Mouse (Mus musculus): Measurements from ENCODE around the gene Gm10401. TPM values are rescaled to one million over a fixed set of nuclear protein-coding genes. Genes with fewer than 3 reads are reported as not detected.

Gene Gm10401
- total and polyA plus RNA-seq, 2 experiments from 2014 or later, result 44.1 TPM; not detected in 1

DNA sequence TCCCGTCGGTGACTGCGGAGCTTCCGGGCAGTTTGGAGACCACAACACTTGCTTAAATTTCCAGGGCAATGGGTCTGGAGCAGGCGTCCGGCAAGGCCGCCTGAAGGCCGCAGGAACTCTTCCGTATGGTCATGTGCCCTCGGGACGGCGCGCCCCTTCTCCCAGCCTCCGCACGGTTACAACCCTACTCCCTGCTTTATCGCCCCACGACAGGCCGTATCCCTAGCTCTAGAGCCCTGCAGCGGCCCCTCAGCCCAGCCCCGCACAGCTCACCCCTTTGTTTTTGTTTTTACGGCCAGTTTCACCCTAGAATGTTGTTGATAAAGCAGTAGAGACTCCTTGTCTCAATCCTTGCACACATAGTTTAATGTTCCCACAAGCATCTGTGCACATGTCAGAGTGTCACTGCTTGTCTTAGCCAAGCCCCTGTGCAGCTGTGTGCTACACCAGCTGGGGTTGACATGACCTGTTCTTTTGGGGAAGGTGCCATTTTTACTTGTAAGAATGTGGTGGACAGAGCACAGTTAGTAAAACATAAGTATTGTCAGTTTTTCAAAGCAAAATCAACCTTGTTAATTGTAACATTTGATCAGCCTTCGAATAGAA is 44.2 kb downstream of the Gm10401 start:
- Histone ChIP-seq H3K4me1 (ENCODE audit: insufficient read depth, low read length) (no peaks in the 10 kb centered on the region), H3K9ac (replicated peaks; ENCODE audit: low read length, poor library complexity, severe bottlenecking) (no peak overlapping the region), H3K9me3 (ENCODE audit: low read length) (no peaks in the 10 kb centered on the region), H3K27me3 (ENCODE audit: insufficient read depth, low read length) (no peaks in the 10 kb centered on the region), H3K36me3 (ENCODE audit: insufficient read depth, low read length) (no peaks in the 10 kb centered on the region), H3K4me2 (ENCODE audit: low read depth, low read length, poor library complexity, severe bottlenecking) (no peak overlapping the region), H3K27ac (ENCODE audit: low read depth, low read length) (no peak overlapping the region), H3K4me3 (ENCODE audit: low read depth, low read length) (no peak overlapping the region)
- 93% methylated on average over 22 of the region's 22 CpGs for WGBS
- TF ChIP-seq CTCF (IDR thresholded peaks at IDR 0.05), result no peak
- ATAC-seq (ENCODE audit: low FRiP score) (no peak), DNase-seq (ENCODE audit: low spot score) (no peak)

DNA sequence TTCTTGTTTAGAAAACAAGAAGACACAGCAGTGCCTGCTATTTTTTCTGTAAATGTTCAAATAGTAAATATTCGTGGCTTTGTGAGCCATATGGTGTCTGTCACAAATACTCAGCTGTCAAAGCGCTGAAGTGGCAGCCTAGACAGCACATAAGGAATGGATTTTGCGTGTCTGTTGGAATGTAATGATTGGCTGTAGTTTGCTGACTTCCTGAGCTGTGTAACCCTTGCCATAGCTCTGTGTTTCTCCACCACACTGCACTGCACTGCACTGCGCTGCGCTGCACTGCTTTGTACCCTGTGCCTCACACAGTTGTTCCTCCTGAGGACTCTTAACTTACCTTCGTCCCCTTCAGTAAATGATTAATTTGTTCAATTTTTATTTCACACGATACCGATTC is 45.5 kb downstream of the Gm10401 start:
- no peak for ATAC-seq (ENCODE audit: low FRiP score)
- WGBS, result 79% methylated on average over 8 of the region's 8 CpGs
- DNase-seq (ENCODE audit: low spot score), result no peak
- no peak overlapping the region for H3K9ac ChIP-seq (replicated peaks; ENCODE audit: low read length, poor library complexity, severe bottlenecking)
- no peaks in the 10 kb centered on the region for H3K36me3 ChIP-seq (ENCODE audit: insufficient read depth, low read length)
- no peak overlapping the region for H3K4me3 ChIP-seq (ENCODE audit: low read depth, low read length)
- H3K4me1 ChIP-seq (ENCODE audit: insufficient read depth, low read length), result no peaks in the 10 kb centered on the region
- H3K27me3 ChIP-seq (ENCODE audit: insufficient read depth, low read length), result no peaks in the 10 kb centered on the region
- no peak for TF ChIP-seq CTCF (IDR thresholded peaks at IDR 0.05)
- H3K4me2 ChIP-seq (ENCODE audit: low read depth, low read length, poor library complexity, severe bottlenecking), result no peak overlapping the region
- H3K9me3 ChIP-seq (ENCODE audit: low read length), result no peaks in the 10 kb centered on the region
- no peak overlapping the region for H3K27ac ChIP-seq (ENCODE audit: low read depth, low read length)

DNA sequence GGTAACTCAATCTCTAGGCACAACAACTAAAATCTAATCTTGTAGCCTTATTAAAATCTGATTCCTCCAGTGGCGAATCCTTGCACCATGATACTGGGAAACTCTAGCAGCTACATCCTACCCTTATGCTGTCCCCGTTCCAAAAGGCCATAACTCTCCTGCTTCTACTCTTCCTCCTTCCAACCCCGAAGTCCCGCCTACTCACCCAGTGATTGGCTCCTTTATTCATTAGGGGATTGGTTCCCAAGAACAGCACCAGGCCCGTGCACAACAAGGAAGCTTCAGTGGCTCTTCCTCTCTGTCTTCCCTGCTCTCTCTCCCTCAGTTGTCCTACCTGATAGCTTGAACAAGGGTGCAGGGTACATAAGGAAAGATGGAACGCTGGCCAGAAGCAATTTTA is 47.3 kb downstream of the Gm10401 start:
- ATAC-seq (ENCODE audit: low FRiP score) (no peak), DNase-seq (ENCODE audit: low spot score) (no peak)
- Histone ChIP-seq H3K4me2 (ENCODE audit: low read depth, low read length, poor library complexity, severe bottlenecking) (no peak overlapping the region), H3K36me3 (ENCODE audit: insufficient read depth, low read length) (no peaks in the 10 kb centered on the region), H3K9ac (replicated peaks; ENCODE audit: low read length, poor library complexity, severe bottlenecking) (no peak overlapping the region), H3K4me1 (ENCODE audit: insufficient read depth, low read length) (no peaks in the 10 kb centered on the region), H3K27ac (ENCODE audit: low read depth, low read length) (no peak overlapping the region), H3K9me3 (ENCODE audit: low read length) (no peaks in the 10 kb centered on the region), H3K27me3 (ENCODE audit: insufficient read depth, low read length) (no peaks in the 10 kb centered on the region), H3K4me3 (ENCODE audit: low read depth, low read length) (no peak overlapping the region)
- no peak for TF ChIP-seq CTCF (IDR thresholded peaks at IDR 0.05)
- WGBS, result 88% methylated on average over 6 of the region's 6 CpGs

DNA sequence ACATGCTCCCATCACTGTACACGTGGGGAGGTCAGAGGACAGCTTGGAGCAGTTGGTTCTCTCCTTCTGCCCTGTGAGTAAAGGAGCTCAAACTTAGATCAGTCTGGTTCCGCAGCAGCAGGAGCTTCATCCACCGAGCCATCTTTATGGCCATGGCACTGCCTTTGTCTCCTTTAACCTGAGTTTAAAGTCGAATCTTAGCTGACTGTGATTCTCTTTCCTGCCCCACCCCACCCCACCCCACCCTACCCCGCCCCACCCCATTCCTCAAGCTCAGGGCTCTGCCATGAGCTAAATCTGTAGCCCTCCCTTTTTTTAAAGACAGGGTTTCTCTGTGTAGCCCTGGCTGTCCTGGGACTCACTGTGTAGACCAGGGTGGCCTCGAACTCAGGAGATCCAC is 48.4 kb downstream of the Gm10401 start:
- Histone ChIP-seq H3K4me2 (ENCODE audit: low read depth, low read length, poor library complexity, severe bottlenecking) (no peak overlapping the region), H3K4me3 (ENCODE audit: low read depth, low read length) (no peak overlapping the region), H3K9ac (replicated peaks; ENCODE audit: low read length, poor library complexity, severe bottlenecking) (no peak overlapping the region), H3K4me1 (ENCODE audit: insufficient read depth, low read length) (no peaks in the 10 kb centered on the region), H3K9me3 (ENCODE audit: low read length) (no peaks in the 10 kb centered on the region), H3K36me3 (ENCODE audit: insufficient read depth, low read length) (no peaks in the 10 kb centered on the region), H3K27me3 (ENCODE audit: insufficient read depth, low read length) (no peaks in the 10 kb centered on the region), H3K27ac (ENCODE audit: low read depth, low read length) (no peak overlapping the region)
- 93% methylated on average over 6 of the region's 6 CpGs for WGBS
- ATAC-seq (ENCODE audit: low FRiP score) (no peak), DNase-seq (ENCODE audit: low spot score) (no peak)
- TF ChIP-seq CTCF (IDR thresholded peaks at IDR 0.05), result no peak

Other genes starting within 250 kb of the Gm10401 start
- not detected in 2 replicates for gene 4930519G04Rik, start 244.6 kb downstream of the Gm10401 start, total RNA-seq (2014; rRNA removed)
- gene 4930519G04Rik, start 244.6 kb downstream of the Gm10401 start, polyA plus RNA-seq (2015; fragmentation: Nextera tagmentation; extraction: Ambion mirVana), result not detected in 2 replicates
- 5.8 and 6.7 TPM in 2 replicates for gene Gm9936, start 239.6 kb downstream of the Gm10401 start, total RNA-seq (2014; rRNA removed)
- gene Gm9936, start 239.6 kb downstream of the Gm10401 start, polyA plus RNA-seq (2015; fragmentation: Nextera tagmentation; extraction: Ambion mirVana), result 3.1 and 3.3 TPM in 2 replicates
- 1.8 and 6.3 TPM in 2 replicates for gene Oasl2, start 201.4 kb downstream of the Gm10401 start, total RNA-seq (2014; rRNA removed)
- 3.9 and 5.1 TPM in 2 replicates for gene Oasl2, start 201.4 kb downstream of the Gm10401 start, polyA plus RNA-seq (2015; fragmentation: Nextera tagmentation; extraction: Ambion mirVana)
- 0.24 and 3.8 TPM in 2 replicates for gene Oasl1, start 175.1 kb downstream of the Gm10401 start, total RNA-seq (2014; rRNA removed)
- gene Oasl1, start 175.1 kb downstream of the Gm10401 start, polyA plus RNA-seq (2015; fragmentation: Nextera tagmentation; extraction: Ambion mirVana), result 0.32 and 0.79 TPM in 2 replicates
- gene 2210016L21Rik, start 156.1 kb downstream of the Gm10401 start, total RNA-seq (2014; rRNA removed), result 62.9 and 71.3 TPM in 2 replicates
- 189 and 225 TPM in 2 replicates for gene 2210016L21Rik, start 156.1 kb downstream of the Gm10401 start, polyA plus RNA-seq (2015; fragmentation: Nextera tagmentation; extraction: Ambion mirVana)
- gene Hnf1a, start 127.2 kb downstream of the Gm10401 start, total RNA-seq (2014; rRNA removed), result not detected in 2 replicates
- 0.05 and 0.06 TPM in 2 replicates for gene Hnf1a, start 127.2 kb downstream of the Gm10401 start, polyA plus RNA-seq (2015; fragmentation: Nextera tagmentation; extraction: Ambion mirVana)
- 153 TPM in 2 replicates for gene Sppl3, start 87.2 kb downstream of the Gm10401 start, total RNA-seq (2014; rRNA removed)
- 34.9 and 37.1 TPM in 2 replicates for gene Sppl3, start 87.2 kb downstream of the Gm10401 start, polyA plus RNA-seq (2015; fragmentation: Nextera tagmentation; extraction: Ambion mirVana)
- 16.5 and 17.4 TPM in 2 replicates for gene Acads, start 21.1 kb upstream of the Gm10401 start, total RNA-seq (2014; rRNA removed)
- 13.4 and 14.1 TPM in 2 replicates for gene Acads, start 21.1 kb upstream of the Gm10401 start, polyA plus RNA-seq (2015; fragmentation: Nextera tagmentation; extraction: Ambion mirVana)
- 28.4 and 30.0 TPM in 2 replicates for gene Unc119b, start 36.7 kb upstream of the Gm10401 start, total RNA-seq (2014; rRNA removed)
- 16.9 and 18.4 TPM in 2 replicates for gene Unc119b, start 36.7 kb upstream of the Gm10401 start, polyA plus RNA-seq (2015; fragmentation: Nextera tagmentation; extraction: Ambion mirVana)
- gene Mlec, start 59.9 kb upstream of the Gm10401 start, total RNA-seq (2014; rRNA removed), result 61.7 and 64.6 TPM in 2 replicates
- 11.4 and 16.2 TPM in 2 replicates for gene Mlec, start 59.9 kb upstream of the Gm10401 start, polyA plus RNA-seq (2015; fragmentation: Nextera tagmentation; extraction: Ambion mirVana)
- gene Cabp1, start 96.1 kb upstream of the Gm10401 start, total RNA-seq (2014; rRNA removed), result 15.5 and 29.8 TPM in 2 replicates
- 11.1 and 12.7 TPM in 2 replicates for gene Cabp1, start 96.1 kb upstream of the Gm10401 start, polyA plus RNA-seq (2015; fragmentation: Nextera tagmentation; extraction: Ambion mirVana)
- 33.2 and 41.5 TPM in 2 replicates for gene Pop5, start 137.5 kb upstream of the Gm10401 start, total RNA-seq (2014; rRNA removed)
- gene Pop5, start 137.5 kb upstream of the Gm10401 start, polyA plus RNA-seq (2015; fragmentation: Nextera tagmentation; extraction: Ambion mirVana), result 95.5 and 101 TPM in 2 replicates
- 103 and 118 TPM in 2 replicates for gene Rnf10, start 174.6 kb upstream of the Gm10401 start, total RNA-seq (2014; rRNA removed)
- gene Rnf10, start 174.6 kb upstream of the Gm10401 start, polyA plus RNA-seq (2015; fragmentation: Nextera tagmentation; extraction: Ambion mirVana), result 154 and 158 TPM in 2 replicates
- gene Coq5, start 181.4 kb upstream of the Gm10401 start, total RNA-seq (2014; rRNA removed), result 29.6 and 36.7 TPM in 2 replicates
- 42.8 and 43.5 TPM in 2 replicates for gene Coq5, start 181.4 kb upstream of the Gm10401 start, polyA plus RNA-seq (2015; fragmentation: Nextera tagmentation; extraction: Ambion mirVana)
- gene Dynll1, start 202.7 kb upstream of the Gm10401 start, total RNA-seq (2014; rRNA removed), result 196 and 214 TPM in 2 replicates
- gene Dynll1, start 202.7 kb upstream of the Gm10401 start, polyA plus RNA-seq (2015; fragmentation: Nextera tagmentation; extraction: Ambion mirVana), result 893 and 930 TPM in 2 replicates
- 44.1 and 45.5 TPM in 2 replicates for gene Srsf9, start 228.9 kb upstream of the Gm10401 start, total RNA-seq (2014; rRNA removed)
- gene Srsf9, start 228.9 kb upstream of the Gm10401 start, polyA plus RNA-seq (2015; fragmentation: Nextera tagmentation; extraction: Ambion mirVana), result 88.0 and 93.8 TPM in 2 replicates
- 17.6 and 27.8 TPM in 2 replicates for gene Gatc, start 242.9 kb upstream of the Gm10401 start, total RNA-seq (2014; rRNA removed)
- gene Gatc, start 242.9 kb upstream of the Gm10401 start, polyA plus RNA-seq (2015; fragmentation: Nextera tagmentation; extraction: Ambion mirVana), result 39.2 and 42.4 TPM in 2 replicates
- 10.7 and 16.9 TPM in 2 replicates for gene Triap1, start 242.9 kb upstream of the Gm10401 start, total RNA-seq (2014; rRNA removed)
- 53.8 and 54.5 TPM in 2 replicates for gene Triap1, start 242.9 kb upstream of the Gm10401 start, polyA plus RNA-seq (2015; fragmentation: Nextera tagmentation; extraction: Ambion mirVana)

Measured in midbrain, postnatal 0 days (tissue).